Mouse (Mus musculus): Measurements from ENCODE around the gene Armh3. TPM values are rescaled to one million over a fixed set of nuclear protein-coding genes. Genes with fewer than 3 reads are reported as not detected.

Gene Armh3
- total and polyA plus RNA-seq, 3 experiments: 13.9 to 14.6 (median 14.2) TPM

- H3K4me3 ChIP-seq: peak overlapping the region; percentile 92
- peaks cover 7% of the 10 kb centered on the region for H3K79me2 ChIP-seq (replicated peaks; ENCODE audit: control insufficient read depth, insufficient read depth, low read length)
- H3K4me1 ChIP-seq (ENCODE audit: control insufficient read depth, insufficient read depth, low read length): peaks cover 13% of the 10 kb centered on the region
- no peak for TF ChIP-seq EP300 (IDR thresholded peaks at IDR 0.05; ENCODE audit: insufficient read depth, low read depth, low read length)
- H3K9ac ChIP-seq (ENCODE audit: low read depth, low read length): peak overlapping the region; percentile 92
- intact Hi-C loops (cut with DNase I): loop anchor here (2.0 kb wide), 1 partner anchor 34 kb away; the partner anchor contains the start of gene Npm3
- peak overlapping the region; percentile 100 for H3K27ac ChIP-seq
- H3K36me3 ChIP-seq (ENCODE audit: control insufficient read depth, insufficient read depth, low read length): peaks cover 24% of the 10 kb centered on the region
- H3K27me3 ChIP-seq (ENCODE audit: control insufficient read depth, insufficient read depth, low read length): no peaks in the 10 kb centered on the region
- under 1% methylated on average over 35 of the region's 36 CpGs for WGBS
- DNase-seq: peak; percentile 80 to 82
Measured at GRCm38 (mm10) chr19:45782315-45783001, 215.8 kb downstream of the Armh3 start.

GRCm38 (mm10) chr19:45781676-45782075 lies 216.6 kb downstream of the Armh3 start:
- no peaks in the 10 kb centered on the region for H3K27me3 ChIP-seq (ENCODE audit: control insufficient read depth, insufficient read depth, low read length)
- peaks cover 13% of the 10 kb centered on the region for H3K4me1 ChIP-seq (ENCODE audit: control insufficient read depth, insufficient read depth, low read length)
- 0 out of 2 replicates have a peak overlapping the region, but pooled peaks have one; percentile 2 for H3K9ac ChIP-seq (ENCODE audit: low read depth, low read length)
- WGBS: 32% methylated on average over 8 of the region's 8 CpGs
- intact Hi-C loops (cut with DNase I): loop anchor here (2.0 kb wide), 1 partner anchor 33 kb away; the partner anchor contains the start of gene Npm3
- no peak overlapping the region for H3K27ac ChIP-seq
- peaks cover 29% of the 10 kb centered on the region for H3K36me3 ChIP-seq (ENCODE audit: control insufficient read depth, insufficient read depth, low read length)
- peaks cover 7% of the 10 kb centered on the region for H3K79me2 ChIP-seq (replicated peaks; ENCODE audit: control insufficient read depth, insufficient read depth, low read length)
- no peak for DNase-seq
- peak overlapping the region; percentile 92 for H3K4me3 ChIP-seq
- TF ChIP-seq POLR2A (IDR thresholded peaks at IDR 0.05; ENCODE audit: insufficient read depth, low read depth, low read length) (no peak), CTCF (IDR thresholded peaks at IDR 0.05) (peak; percentile 26), EP300 (IDR thresholded peaks at IDR 0.05; ENCODE audit: insufficient read depth, low read depth, low read length) (no peak)

- WGBS: 48% methylated on average over 13 of the region's 13 CpGs
- Histone ChIP-seq H3K4me1 (ENCODE audit: control insufficient read depth, insufficient read depth, low read length) (peaks cover 13% of the 10 kb centered on the region), H3K4me3 (peak overlapping the region; percentile 92; the same call in 1 of the 2 replicates), H3K9ac (ENCODE audit: low read depth, low read length) (no peak overlapping the region), H3K27ac (no peak overlapping the region), H3K27me3 (ENCODE audit: control insufficient read depth, insufficient read depth, low read length) (no peaks in the 10 kb centered on the region), H3K79me2 (replicated peaks; ENCODE audit: control insufficient read depth, insufficient read depth, low read length) (peaks cover 7% of the 10 kb centered on the region), H3K36me3 (ENCODE audit: control insufficient read depth, insufficient read depth, low read length) (peaks cover 32% of the 10 kb centered on the region)
- TF ChIP-seq EP300 (IDR thresholded peaks at IDR 0.05; ENCODE audit: insufficient read depth, low read depth, low read length): no peak
- no peak for TF ChIP-seq POLR2A (IDR thresholded peaks at IDR 0.05; ENCODE audit: insufficient read depth, low read depth, low read length)
- no peak for TF ChIP-seq CTCF (IDR thresholded peaks at IDR 0.05)
- DNase-seq: no peak
- intact Hi-C loops (cut with DNase I): no loop called here
Measured at GRCm38 (mm10) chr19:45780350-45780915, 217.9 kb downstream of the Armh3 start.

GRCm38 (mm10) chr19:45775486-45775885 lies 222.8 kb downstream of the Armh3 start:
- WGBS: 75% methylated on average over 2 of the region's 2 CpGs
- Histone ChIP-seq H3K27me3 (ENCODE audit: control insufficient read depth, insufficient read depth, low read length) (no peaks in the 10 kb centered on the region), H3K79me2 (replicated peaks; ENCODE audit: control insufficient read depth, insufficient read depth, low read length) (peaks cover 5% of the 10 kb centered on the region), H3K4me3 (no peak overlapping the region), H3K4me1 (ENCODE audit: control insufficient read depth, insufficient read depth, low read length) (peaks cover 6% of the 10 kb centered on the region), H3K27ac (no peak overlapping the region), H3K9ac (ENCODE audit: low read depth, low read length) (no peak overlapping the region), H3K36me3 (ENCODE audit: control insufficient read depth, insufficient read depth, low read length) (peaks cover 35% of the 10 kb centered on the region)
- no peak for DNase-seq
- no peak for TF ChIP-seq POLR2A (IDR thresholded peaks at IDR 0.05; ENCODE audit: insufficient read depth, low read depth, low read length)
- no peak for TF ChIP-seq EP300 (IDR thresholded peaks at IDR 0.05; ENCODE audit: insufficient read depth, low read depth, low read length)
- TF ChIP-seq CTCF (IDR thresholded peaks at IDR 0.05): no peak
- intact Hi-C loops (cut with DNase I): no loop called here

GRCm38 (mm10) chr19:45771501-45771900 lies 226.8 kb downstream of the Armh3 start:
- TF ChIP-seq POLR2A (IDR thresholded peaks at IDR 0.05; ENCODE audit: insufficient read depth, low read depth, low read length) (no peak), EP300 (IDR thresholded peaks at IDR 0.05; ENCODE audit: insufficient read depth, low read depth, low read length) (no peak), CTCF (IDR thresholded peaks at IDR 0.05) (no peak)
- intact Hi-C loops (cut with DNase I): no loop called here
- no peaks in the 10 kb centered on the region for H3K27me3 ChIP-seq (ENCODE audit: control insufficient read depth, insufficient read depth, low read length)
- WGBS: 80% methylated on average over 5 of the region's 5 CpGs
- H3K79me2 ChIP-seq (replicated peaks; ENCODE audit: control insufficient read depth, insufficient read depth, low read length): peaks cover 6% of the 10 kb centered on the region; the same call in 1 of the 2 replicates
- H3K4me3 ChIP-seq: no peak overlapping the region
- H3K4me1 ChIP-seq (ENCODE audit: control insufficient read depth, insufficient read depth, low read length): no peaks in the 10 kb centered on the region
- DNase-seq: no peak
- no peak overlapping the region for H3K27ac ChIP-seq
- H3K36me3 ChIP-seq (ENCODE audit: control insufficient read depth, insufficient read depth, low read length): peaks cover 24% of the 10 kb centered on the region
- no peak overlapping the region for H3K9ac ChIP-seq (ENCODE audit: low read depth, low read length)

Other genes starting within 250 kb of the Armh3 start
- 10 to 100 TPM; 15.6 to 15.7 TPM for gene Npm3, start 248.9 kb downstream of the Armh3 start, total RNA-seq (2021)
- 25.2 and 28.0 TPM in 2 replicates for gene Npm3, start 248.9 kb downstream of the Armh3 start, polyA plus RNA-seq (2012; rRNA removed)
- 10 to 100 TPM; 70.8 to 81.9 TPM for gene Mgea5, start 214.7 kb downstream of the Armh3 start, total RNA-seq (2021)
- 22.4 and 49.3 TPM in 2 replicates for gene Mgea5, start 214.7 kb downstream of the Armh3 start, polyA plus RNA-seq (2012; rRNA removed)
- gene Kcnip2, start 182.4 kb downstream of the Armh3 start, total RNA-seq (2021): 100 to 1,000 TPM; 174 to 203 TPM
- gene Kcnip2, start 182.4 kb downstream of the Armh3 start, polyA plus RNA-seq (2012; rRNA removed): 216 and 276 TPM in 2 replicates
- 1 to 10 TPM; 5.2 to 5.6 TPM for gene Hps6, start 5.0 kb upstream of the Armh3 start, total RNA-seq (2021)
- 3.6 and 4.0 TPM in 2 replicates for gene Hps6, start 5.0 kb upstream of the Armh3 start, polyA plus RNA-seq (2012; rRNA removed)
- 10 to 100 TPM; 15.0 to 18.3 TPM for gene Pprc1, start 46.4 kb upstream of the Armh3 start, total RNA-seq (2021)
- 11.7 and 15.4 TPM in 2 replicates for gene Pprc1, start 46.4 kb upstream of the Armh3 start, polyA plus RNA-seq (2012; rRNA removed)
- 10 to 100 TPM; 39.2 to 46.3 TPM for gene Ldb1, start 46.7 kb upstream of the Armh3 start, total RNA-seq (2021)
- gene Ldb1, start 46.7 kb upstream of the Armh3 start, polyA plus RNA-seq (2012; rRNA removed): 94.1 and 96.3 TPM in 2 replicates
- gene Nolc1, start 77.4 kb upstream of the Armh3 start, total RNA-seq (2021): 10 to 100 TPM; 19.1 to 21.1 TPM
- gene Nolc1, start 77.4 kb upstream of the Armh3 start, polyA plus RNA-seq (2012; rRNA removed): 6.5 and 7.8 TPM in 2 replicates
- under 1 TPM; 0.27 to 0.55 TPM for gene Elovl3, start 133.4 kb upstream of the Armh3 start, total RNA-seq (2021)
- 0.31 and 1.6 TPM in 2 replicates for gene Elovl3, start 133.4 kb upstream of the Armh3 start, polyA plus RNA-seq (2012; rRNA removed)
- gene Pitx3, start 149.8 kb upstream of the Armh3 start, total RNA-seq (2021): 1 to 10 TPM; 1.2 to 1.8 TPM
- 0.39 and 0.82 TPM in 2 replicates for gene Pitx3, start 149.8 kb upstream of the Armh3 start, polyA plus RNA-seq (2012; rRNA removed)
- 10 to 100 TPM; 39.9 to 40.0 TPM for gene Gbf1, start 154.0 kb upstream of the Armh3 start, total RNA-seq (2021)
- gene Gbf1, start 154.0 kb upstream of the Armh3 start, polyA plus RNA-seq (2012; rRNA removed): 49.3 and 52.1 TPM in 2 replicates